Mouse (Mus musculus) megakaryocyte, embryonic 14.5 days (primary cell): ENCODE data around the gene Pnpla1. TPM values are rescaled to one million over a fixed set of nuclear protein-coding genes. Genes with fewer than 3 reads are reported as not detected.

Experiments
- H3K27me3 ChIP-seq: replicated peaks from 2 replicates; pipeline ENCODE3; 2012; ENCODE audit warnings: inconsistent platforms
- H3K36me3 ChIP-seq: replicated peaks from 2 replicates; pipeline ENCODE3; 2012; ENCODE audit warnings: low read length, inconsistent platforms, mixed read lengths
- H3K4me1 ChIP-seq: 2 replicates; pipeline ENCODE4 v1.6.1; 2012; ENCODE audit warnings: inconsistent platforms
- H3K4me3 ChIP-seq: replicated peaks from 2 replicates; pipeline ENCODE3; 2012; ENCODE audit warnings: moderate library complexity, mild to moderate bottlenecking, inconsistent platforms
- H3K9me3 ChIP-seq: 2 replicates; pipeline ENCODE4 v1.6.1; 2012; ENCODE audit warnings: inconsistent platforms
- FLI1 ChIP-seq: IDR thresholded peaks from 2 replicates; pipeline ENCODE4 v1.6.1; 2012; ENCODE audit warnings: low read length, inconsistent platforms, mixed read lengths
- GATA1 ChIP-seq: IDR thresholded peaks from 3 replicates; pipeline ENCODE4 v1.6.1; 2012; ENCODE audit warnings: mixed read lengths, low read length, inconsistent platforms, borderline replicate concordance
- polyA plus RNA-seq: library from polyadenylated mRNA; stranded (reverse); fragments of >175 nt; gene quantifications from 2 replicates; pipeline ENCODE4 v1.2.3, GENCODE M21; 2012; ENCODE audit warnings: low replicate concordance; ENCODE audit not compliant: insufficient read depth

Gene Pnpla1
- polyA plus RNA-seq, 1 experiment, result 0.10 TPM

DNA sequence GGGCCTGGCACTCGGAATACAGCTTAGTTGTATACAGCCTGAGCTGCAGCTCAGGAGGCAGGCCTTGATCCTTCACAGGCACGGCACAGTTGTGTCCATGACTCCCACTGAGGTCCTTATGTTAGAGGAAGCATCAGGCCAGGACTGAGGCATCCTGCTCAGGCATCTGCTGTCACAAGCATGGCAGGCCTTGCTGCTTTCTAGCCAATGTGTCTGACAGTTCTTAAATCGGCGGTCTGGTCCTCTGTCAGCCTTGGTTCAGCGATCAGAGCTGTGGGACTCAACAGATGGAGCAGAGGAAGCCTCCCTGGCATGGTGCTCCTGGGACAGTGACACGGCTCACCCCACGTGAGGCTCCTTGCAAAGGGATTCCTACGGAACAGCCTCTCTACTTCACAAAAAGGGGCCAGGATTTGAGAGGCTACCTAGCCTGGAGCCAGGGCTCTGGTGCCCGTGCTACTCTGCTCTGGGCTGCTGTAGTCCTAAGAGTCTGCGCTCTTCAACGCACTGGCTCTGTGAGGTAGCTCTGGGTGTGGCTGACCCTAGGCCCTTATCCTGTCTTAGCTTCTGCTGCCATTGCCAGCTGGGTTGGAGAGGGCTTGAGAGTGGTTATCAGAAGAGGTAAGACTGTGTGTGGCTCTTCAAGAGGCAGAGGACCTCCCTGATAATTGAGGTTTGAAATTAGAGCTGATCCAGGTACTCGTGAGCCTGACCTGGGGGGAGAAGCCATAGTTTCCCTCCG, 35.0 kb upstream of the Pnpla1 start:
- TF ChIP-seq GATA1 (no peak), FLI1 (no peak)
- Histone ChIP-seq H3K4me3 (no peak overlapping the region), H3K27me3 (no peaks in the 10 kb centered on the region), H3K36me3 (peaks cover 94% of the 10 kb centered on the region), H3K4me1 (peaks cover 3% of the 10 kb centered on the region; the same call in 1 of the 2 replicates), H3K9me3 (no peaks in the 10 kb centered on the region)

DNA sequence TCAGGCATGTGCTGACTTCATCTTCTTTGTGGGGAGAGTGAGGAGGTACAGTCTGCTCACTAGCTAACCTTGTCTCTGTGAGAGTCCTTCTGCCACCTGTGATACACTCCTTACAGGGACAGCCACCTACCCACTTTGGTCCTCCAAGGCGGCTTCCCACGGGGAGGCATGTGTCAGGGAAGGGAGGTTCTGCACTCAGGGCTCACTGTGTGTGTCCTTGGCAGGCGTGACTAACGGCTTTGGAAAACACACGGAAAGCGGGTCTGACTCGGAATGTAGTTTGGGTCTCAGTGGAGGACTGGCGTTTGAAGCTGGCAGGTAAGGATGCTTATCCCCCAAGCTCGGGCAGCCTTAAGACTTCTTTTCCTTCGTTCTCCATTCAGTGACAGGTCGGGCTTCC, 34.5 kb upstream of the Pnpla1 start:
- H3K4me3 ChIP-seq, result no peak overlapping the region
- no peaks in the 10 kb centered on the region for H3K27me3 ChIP-seq
- no peaks in the 10 kb centered on the region for H3K9me3 ChIP-seq
- TF ChIP-seq GATA1 (no peak), FLI1 (no peak)
- H3K4me1 ChIP-seq, result peaks cover 3% of the 10 kb centered on the region; the same call in 1 of the 2 replicates
- peaks cover 94% of the 10 kb centered on the region for H3K36me3 ChIP-seq

DNA sequence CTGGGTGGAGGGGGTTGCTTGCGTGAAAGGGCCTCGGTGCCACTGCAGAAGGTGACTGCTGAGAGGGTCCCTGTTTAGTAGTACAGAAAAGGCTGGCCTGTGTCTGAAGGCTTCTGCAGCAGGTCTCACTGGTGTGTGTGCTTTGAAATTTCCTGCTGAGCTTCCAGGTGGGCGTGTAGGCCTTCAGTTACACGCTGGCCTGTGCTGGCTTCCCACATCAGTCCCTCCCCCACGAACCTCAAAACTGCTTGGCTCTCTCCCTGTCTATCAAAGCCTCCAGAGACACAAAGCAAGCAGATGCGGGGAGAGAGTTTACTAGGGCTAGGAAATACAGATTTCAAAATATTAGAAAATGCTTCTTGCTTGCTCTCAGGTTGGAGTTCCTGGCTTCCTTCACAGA, 33.3 kb upstream of the Pnpla1 start:
- TF ChIP-seq GATA1 (no peak), FLI1 (no peak)
- no peaks in the 10 kb centered on the region for H3K27me3 ChIP-seq
- H3K9me3 ChIP-seq, result no peaks in the 10 kb centered on the region
- no peak overlapping the region for H3K4me3 ChIP-seq
- peaks cover 3% of the 10 kb centered on the region; the same call in 1 of the 2 replicates for H3K4me1 ChIP-seq
- peaks cover 95% of the 10 kb centered on the region for H3K36me3 ChIP-seq

DNA sequence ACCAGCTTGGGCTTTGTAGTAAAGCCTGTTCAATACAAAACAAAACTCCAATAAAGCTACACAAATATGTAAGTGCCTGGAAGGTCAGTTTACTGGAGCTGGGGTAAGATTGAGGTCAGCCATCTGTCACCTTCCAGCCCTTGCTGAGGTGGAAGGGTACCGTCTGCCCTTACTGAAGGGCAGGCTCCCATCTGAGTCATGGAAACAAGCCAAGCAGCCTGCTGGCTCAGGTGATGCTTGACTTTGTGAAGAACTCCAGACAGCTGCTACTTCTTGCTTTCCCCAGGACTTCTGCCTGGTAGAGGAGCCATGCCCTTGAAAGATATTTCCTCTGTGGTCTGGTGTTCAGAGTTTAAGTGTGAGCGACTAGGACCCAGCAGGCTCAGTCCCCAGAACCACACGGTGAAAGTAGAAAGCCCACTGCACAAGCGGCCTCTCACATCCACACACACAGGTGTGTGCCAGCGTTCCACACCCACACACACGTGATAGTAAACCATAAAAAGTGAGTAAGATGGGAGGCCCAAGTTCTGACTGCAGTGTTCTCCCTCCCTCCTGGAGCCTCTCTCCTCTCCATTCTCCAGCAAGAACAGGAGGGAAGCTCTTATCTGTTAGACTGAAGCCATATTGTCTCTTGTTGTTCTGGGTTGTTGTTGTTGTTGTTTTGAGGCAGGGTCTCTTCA, 32.7 kb upstream of the Pnpla1 start:
- Histone ChIP-seq H3K27me3 (no peaks in the 10 kb centered on the region), H3K4me3 (no peak overlapping the region), H3K4me1 (peaks cover 3% of the 10 kb centered on the region; the same call in 1 of the 2 replicates), H3K36me3 (peaks cover 96% of the 10 kb centered on the region), H3K9me3 (no peaks in the 10 kb centered on the region)
- no peak for TF ChIP-seq GATA1
- TF ChIP-seq FLI1, result no peak

DNA sequence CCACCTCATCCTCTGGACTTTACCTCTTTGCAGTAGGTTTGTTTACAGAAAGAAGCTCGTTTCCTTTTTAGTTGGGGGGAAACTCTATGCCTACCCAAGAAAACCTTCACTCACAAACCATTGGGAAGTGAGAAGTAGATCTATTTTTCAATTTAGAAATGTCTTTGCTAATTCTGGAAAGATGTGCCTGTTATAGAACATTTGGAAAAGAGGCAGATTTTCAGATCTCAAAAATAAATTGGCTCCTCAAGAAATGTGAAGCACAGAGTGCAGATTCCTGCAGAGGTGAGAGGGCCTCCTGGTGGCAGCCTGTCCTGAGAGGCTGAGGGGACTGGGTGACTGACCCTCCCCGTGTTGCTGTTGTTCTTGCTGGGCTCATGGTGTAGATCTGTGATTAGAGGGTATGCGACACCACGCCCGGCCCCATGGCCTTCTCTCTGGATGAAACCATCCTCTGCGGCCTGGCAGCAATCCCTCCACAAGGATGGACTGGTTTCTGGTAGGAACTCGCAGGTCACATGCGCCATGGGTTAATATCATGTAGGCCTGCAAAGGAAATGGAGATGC, 30.5 kb upstream of the Pnpla1 start:
- no peaks in the 10 kb centered on the region for H3K27me3 ChIP-seq
- peaks cover 93% of the 10 kb centered on the region for H3K36me3 ChIP-seq
- H3K4me1 ChIP-seq, result peaks cover 18% of the 10 kb centered on the region
- H3K9me3 ChIP-seq, result no peaks in the 10 kb centered on the region
- TF ChIP-seq GATA1 (no peak), FLI1 (no peak)
- no peak overlapping the region for H3K4me3 ChIP-seq

DNA sequence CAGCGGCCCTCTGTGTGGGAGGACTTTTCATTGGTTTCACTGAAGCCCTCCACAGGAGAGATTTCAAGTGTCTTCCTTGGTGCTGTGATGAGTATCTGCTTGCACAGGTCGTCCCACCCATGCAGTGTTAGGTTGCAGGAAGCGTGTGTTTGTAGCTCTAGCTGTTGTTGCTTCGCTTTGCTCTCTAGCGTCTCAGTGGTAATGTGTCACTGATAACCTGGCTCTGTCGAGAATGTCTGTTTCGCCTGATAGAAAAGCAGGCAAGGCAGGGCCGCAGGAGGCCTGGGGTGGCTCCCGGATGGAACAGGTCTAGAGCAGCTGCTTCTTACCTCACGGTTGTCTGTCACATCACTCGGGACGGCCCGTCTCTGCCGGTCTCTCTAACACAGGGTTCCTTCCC, 29.1 kb upstream of the Pnpla1 start:
- no peak for TF ChIP-seq FLI1
- no peak for TF ChIP-seq GATA1
- Histone ChIP-seq H3K4me1 (peaks cover 22% of the 10 kb centered on the region), H3K36me3 (peaks cover 83% of the 10 kb centered on the region), H3K4me3 (no peak overlapping the region), H3K27me3 (no peaks in the 10 kb centered on the region), H3K9me3 (no peaks in the 10 kb centered on the region)

DNA sequence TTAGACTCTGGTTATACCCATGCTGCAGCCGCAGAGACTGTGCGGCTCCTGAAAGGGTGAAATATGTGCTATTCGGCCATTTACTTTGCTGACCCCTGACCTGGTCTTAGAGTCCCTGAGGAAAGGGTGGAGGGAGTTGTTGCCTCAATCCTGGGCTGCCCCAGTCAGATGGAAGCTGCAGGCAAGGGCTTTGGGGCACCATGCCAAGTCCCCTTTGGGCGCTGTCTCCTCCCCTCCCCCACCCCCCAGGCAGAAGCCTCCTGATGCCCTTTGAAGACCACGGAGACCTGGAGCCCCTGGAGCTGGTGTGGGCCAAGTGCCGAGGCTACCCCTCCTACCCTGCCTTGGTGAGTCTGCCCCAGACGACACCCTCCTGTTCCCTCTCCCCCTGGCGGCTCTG, 27.1 kb upstream of the Pnpla1 start:
- Histone ChIP-seq H3K4me1 (peaks cover 22% of the 10 kb centered on the region), H3K9me3 (no peaks in the 10 kb centered on the region), H3K27me3 (no peaks in the 10 kb centered on the region), H3K4me3 (no peak overlapping the region), H3K36me3 (peaks cover 80% of the 10 kb centered on the region)
- no peak for TF ChIP-seq GATA1
- TF ChIP-seq FLI1, result no peak

DNA sequence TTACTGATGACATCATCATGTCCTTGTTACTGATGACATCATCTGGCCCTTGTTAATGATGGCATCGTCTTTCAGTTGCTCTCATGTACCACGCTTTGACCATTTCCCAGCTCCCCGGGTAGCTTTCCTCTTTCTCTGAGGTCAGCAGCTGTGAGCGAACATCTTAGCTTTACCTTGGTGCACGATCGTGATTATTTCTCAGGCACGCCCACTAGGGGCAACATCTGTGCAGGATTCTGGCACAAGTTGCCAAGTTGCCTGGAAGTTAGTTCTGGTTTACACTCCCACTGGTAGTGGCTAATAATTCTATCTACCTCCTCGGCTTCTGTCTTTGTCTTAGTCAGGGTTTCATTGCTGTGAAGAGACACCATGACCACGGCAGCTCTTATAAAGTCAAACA, 26.2 kb upstream of the Pnpla1 start:
- TF ChIP-seq FLI1, result no peak
- no peak for TF ChIP-seq GATA1
- no peaks in the 10 kb centered on the region for H3K27me3 ChIP-seq
- peaks cover 22% of the 10 kb centered on the region for H3K4me1 ChIP-seq
- no peaks in the 10 kb centered on the region for H3K9me3 ChIP-seq
- H3K36me3 ChIP-seq, result peaks cover 80% of the 10 kb centered on the region
- H3K4me3 ChIP-seq, result no peak overlapping the region

DNA sequence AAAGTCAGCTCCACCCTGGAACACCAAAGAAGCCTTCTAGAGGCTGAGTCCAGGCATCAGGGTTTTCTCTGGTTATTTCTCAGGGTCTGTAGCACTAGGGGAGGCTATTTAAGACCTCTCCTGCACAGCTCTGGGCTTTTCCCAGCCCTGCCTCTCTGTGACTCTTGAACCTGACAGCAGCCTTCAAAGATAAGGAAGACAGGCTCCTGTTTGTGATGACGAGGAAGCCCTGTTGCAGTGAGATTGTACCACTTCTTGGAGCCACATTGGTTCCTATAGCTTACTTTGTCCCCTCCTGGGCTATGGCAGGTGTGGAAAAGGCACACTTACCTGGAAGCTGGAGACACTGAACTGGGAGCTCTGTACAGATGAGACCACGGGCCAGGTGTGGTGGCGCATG, 25.3 kb upstream of the Pnpla1 start:
- Histone ChIP-seq H3K9me3 (no peaks in the 10 kb centered on the region), H3K36me3 (peaks cover 82% of the 10 kb centered on the region), H3K4me1 (peaks cover 22% of the 10 kb centered on the region), H3K4me3 (no peak overlapping the region), H3K27me3 (no peaks in the 10 kb centered on the region)
- no peak for TF ChIP-seq GATA1
- no peak for TF ChIP-seq FLI1

DNA sequence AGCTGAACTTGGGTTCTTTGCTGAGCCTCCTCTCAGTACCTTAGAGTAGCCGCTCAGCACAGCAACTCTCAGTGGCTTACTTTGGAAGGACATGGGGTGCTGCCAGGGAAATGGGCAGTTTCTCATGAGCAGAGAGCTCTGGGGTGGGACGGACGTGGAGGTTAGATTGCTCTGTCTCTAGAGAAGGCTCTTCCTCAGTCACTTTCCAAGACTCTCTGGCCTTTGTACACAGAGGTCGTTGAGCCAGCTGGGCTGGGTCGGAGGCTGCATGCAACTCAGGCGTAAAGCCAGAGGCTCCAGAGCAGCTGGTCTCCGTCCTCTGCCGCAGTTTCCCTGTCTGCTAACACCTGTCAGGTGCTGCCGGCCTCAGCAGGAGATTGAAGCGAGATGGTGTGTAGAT, 23.5 kb upstream of the Pnpla1 start:
- Histone ChIP-seq H3K27me3 (no peaks in the 10 kb centered on the region), H3K4me3 (no peak overlapping the region), H3K9me3 (no peaks in the 10 kb centered on the region), H3K36me3 (peaks cover 78% of the 10 kb centered on the region), H3K4me1 (peaks cover 22% of the 10 kb centered on the region)
- no peak for TF ChIP-seq GATA1
- no peak for TF ChIP-seq FLI1
